Mouse (Mus musculus): ENCODE results near the gene Cuta. TPM values are rescaled to one million over a fixed set of nuclear protein-coding genes. Genes with fewer than 3 reads are reported as not detected.

Cuta gene
- polyA plus RNA-seq, 1 experiment from 2014 or later = 134 TPM

- Histone ChIP-seq H3K27me3 (ENCODE audit: control insufficient read depth, insufficient read depth, low read length) (no peaks in the 10 kb centered on the region), H3K36me3 (ENCODE audit: control insufficient read depth, insufficient read depth, low read length) (peaks cover 44% of the 10 kb centered on the region), H3K4me1 (ENCODE audit: control insufficient read depth, insufficient read depth, low read length) (peaks cover 5% of the 10 kb centered on the region; the same call in 1 of the 2 replicates), H3K9ac (ENCODE audit: low read depth, low read length) (no peak overlapping the region), H3K9me3 (replicated peaks; ENCODE audit: control insufficient read depth, low read length) (no peaks in the 10 kb centered on the region), H3K4me3 (ENCODE audit: low read depth, low read length) (no peak overlapping the region), H3K27ac (ENCODE audit: low read depth, low read length) (no peak overlapping the region), H3K4me2 (no peak overlapping the region)
- ATAC-seq (replicated peaks; ENCODE audit: insufficient number of reproducible peaks, low FRiP score, low TSS enrichment) = no peak
- WGBS (ENCODE audit: insufficient replicate concordance) = 86% methylated on average over 21 of the region's 21 CpGs
These were observed 22.3 kb upstream of the Cuta start for GRCm38 (mm10) chr17:26961572-26962240.

- no peaks in the 10 kb centered on the region for H3K9me3 ChIP-seq (replicated peaks; ENCODE audit: control insufficient read depth, low read length)
These were observed 20.4 kb upstream of the Cuta start for GRCm38 (mm10) chr17:26959815-26960214.

GRCm38 (mm10) chr17:26958880-26959279 lies 19.5 kb upstream of the Cuta start:
- no peak overlapping the region for H3K9ac ChIP-seq (ENCODE audit: low read depth, low read length)
- H3K4me3 ChIP-seq (ENCODE audit: low read depth, low read length) = no peak overlapping the region
- peaks cover 20% of the 10 kb centered on the region for H3K4me1 ChIP-seq (ENCODE audit: control insufficient read depth, insufficient read depth, low read length)
- no peak for ATAC-seq (replicated peaks; ENCODE audit: insufficient number of reproducible peaks, low FRiP score, low TSS enrichment)
- 41% methylated on average over 4 of the region's 5 CpGs for WGBS (ENCODE audit: insufficient replicate concordance)
- H3K27me3 ChIP-seq (ENCODE audit: control insufficient read depth, insufficient read depth, low read length) = no peaks in the 10 kb centered on the region
- no peak overlapping the region for H3K4me2 ChIP-seq
- H3K36me3 ChIP-seq (ENCODE audit: control insufficient read depth, insufficient read depth, low read length) = peaks cover 43% of the 10 kb centered on the region
- H3K9me3 ChIP-seq (replicated peaks; ENCODE audit: control insufficient read depth, low read length) = no peaks in the 10 kb centered on the region
- no peak overlapping the region for H3K27ac ChIP-seq (ENCODE audit: low read depth, low read length)

More at GRCm38 (mm10) chr17:26959815-26960214, 20.4 kb upstream of the Cuta start:
- ATAC-seq (replicated peaks; ENCODE audit: insufficient number of reproducible peaks, low FRiP score, low TSS enrichment) = no peak
- no peak overlapping the region for H3K4me2 ChIP-seq
- peaks cover 14% of the 10 kb centered on the region for H3K4me1 ChIP-seq (ENCODE audit: control insufficient read depth, insufficient read depth, low read length)
- H3K27ac ChIP-seq (ENCODE audit: low read depth, low read length) = no peak overlapping the region
- H3K9ac ChIP-seq (ENCODE audit: low read depth, low read length) = no peak overlapping the region
- H3K27me3 ChIP-seq (ENCODE audit: control insufficient read depth, insufficient read depth, low read length) = no peaks in the 10 kb centered on the region
- no peak overlapping the region for H3K4me3 ChIP-seq (ENCODE audit: low read depth, low read length)
- 83% methylated on average over 4 of the region's 4 CpGs for WGBS (ENCODE audit: insufficient replicate concordance)
- H3K36me3 ChIP-seq (ENCODE audit: control insufficient read depth, insufficient read depth, low read length) = peaks cover 48% of the 10 kb centered on the region

GRCm38 (mm10) chr17:26957872-26958271 lies 18.5 kb upstream of the Cuta start:
- H3K4me2 ChIP-seq = no peak overlapping the region

GRCm38 (mm10) chr17:26956895-26957294 lies 17.5 kb upstream of the Cuta start:
- Histone ChIP-seq H3K4me2 (0 out of 2 replicates have a peak overlapping the region, but pooled peaks have one; percentile 22), H3K4me1 (ENCODE audit: control insufficient read depth, insufficient read depth, low read length) (peaks cover 36% of the 10 kb centered on the region), H3K36me3 (ENCODE audit: control insufficient read depth, insufficient read depth, low read length) (peaks cover 39% of the 10 kb centered on the region), H3K9me3 (replicated peaks; ENCODE audit: control insufficient read depth, low read length) (no peaks in the 10 kb centered on the region), H3K27me3 (ENCODE audit: control insufficient read depth, insufficient read depth, low read length) (0 out of 2 replicates have a peak, but pooled peaks cover 6% of the 10 kb centered on the region), H3K27ac (ENCODE audit: low read depth, low read length) (no peak overlapping the region), H3K4me3 (ENCODE audit: low read depth, low read length) (no peak overlapping the region), H3K9ac (ENCODE audit: low read depth, low read length) (no peak overlapping the region)
- 62% methylated on average over 18 of the region's 18 CpGs for WGBS (ENCODE audit: insufficient replicate concordance)
- ATAC-seq (replicated peaks; ENCODE audit: insufficient number of reproducible peaks, low FRiP score, low TSS enrichment) = no peak

More at GRCm38 (mm10) chr17:26957872-26958271, 18.5 kb upstream of the Cuta start:
- WGBS (ENCODE audit: insufficient replicate concordance) = 95% methylated on average over 5 of the region's 5 CpGs
- H3K9me3 ChIP-seq (replicated peaks; ENCODE audit: control insufficient read depth, low read length) = no peaks in the 10 kb centered on the region
- H3K9ac ChIP-seq (ENCODE audit: low read depth, low read length) = no peak overlapping the region
- peaks cover 42% of the 10 kb centered on the region for H3K36me3 ChIP-seq (ENCODE audit: control insufficient read depth, insufficient read depth, low read length)
- no peak overlapping the region for H3K27ac ChIP-seq (ENCODE audit: low read depth, low read length)
- H3K27me3 ChIP-seq (ENCODE audit: control insufficient read depth, insufficient read depth, low read length) = no peaks in the 10 kb centered on the region
- no peak for ATAC-seq (replicated peaks; ENCODE audit: insufficient number of reproducible peaks, low FRiP score, low TSS enrichment)
- peaks cover 26% of the 10 kb centered on the region for H3K4me1 ChIP-seq (ENCODE audit: control insufficient read depth, insufficient read depth, low read length)
- H3K4me3 ChIP-seq (ENCODE audit: low read depth, low read length) = no peak overlapping the region

- no peak overlapping the region for H3K4me2 ChIP-seq
- ATAC-seq (replicated peaks; ENCODE audit: insufficient number of reproducible peaks, low FRiP score, low TSS enrichment) = no peak
- no peak overlapping the region for H3K9ac ChIP-seq (ENCODE audit: low read depth, low read length)
- H3K9me3 ChIP-seq (replicated peaks; ENCODE audit: control insufficient read depth, low read length) = no peaks in the 10 kb centered on the region
- H3K27ac ChIP-seq (ENCODE audit: low read depth, low read length) = no peak overlapping the region
- no peak overlapping the region for H3K4me3 ChIP-seq (ENCODE audit: low read depth, low read length)
- peaks cover 36% of the 10 kb centered on the region for H3K36me3 ChIP-seq (ENCODE audit: control insufficient read depth, insufficient read depth, low read length)
- 0 out of 2 replicates have a peak, but pooled peaks cover 6% of the 10 kb centered on the region for H3K27me3 ChIP-seq (ENCODE audit: control insufficient read depth, insufficient read depth, low read length)
- peaks cover 42% of the 10 kb centered on the region for H3K4me1 ChIP-seq (ENCODE audit: control insufficient read depth, insufficient read depth, low read length)
- WGBS (ENCODE audit: insufficient replicate concordance) = 71% methylated on average over 5 of the region's 5 CpGs
These were observed 16.9 kb upstream of the Cuta start for GRCm38 (mm10) chr17:26956309-26956708.

GRCm38 (mm10) chr17:26953726-26954125 lies 14.4 kb upstream of the Cuta start:
- H3K9me3 ChIP-seq (replicated peaks; ENCODE audit: control insufficient read depth, low read length) = no peaks in the 10 kb centered on the region
- peaks cover 17% of the 10 kb centered on the region for H3K36me3 ChIP-seq (ENCODE audit: control insufficient read depth, insufficient read depth, low read length)
- H3K27ac ChIP-seq (ENCODE audit: low read depth, low read length) = peak overlapping the region; percentile 68
- H3K4me2 ChIP-seq = peak overlapping the region; percentile 69
- WGBS (ENCODE audit: insufficient replicate concordance) = 6% methylated on average over 11 of the region's 16 CpGs
- 0 out of 2 replicates have a peak, but pooled peaks cover 6% of the 10 kb centered on the region for H3K27me3 ChIP-seq (ENCODE audit: control insufficient read depth, insufficient read depth, low read length)
- no peak for ATAC-seq (replicated peaks; ENCODE audit: insufficient number of reproducible peaks, low FRiP score, low TSS enrichment)
- H3K9ac ChIP-seq (ENCODE audit: low read depth, low read length) = peak overlapping the region; percentile 2
- H3K4me3 ChIP-seq (ENCODE audit: low read depth, low read length) = peak overlapping the region; percentile 3; the same call in 1 of the 2 replicates
- H3K4me1 ChIP-seq (ENCODE audit: control insufficient read depth, insufficient read depth, low read length) = peaks cover 59% of the 10 kb centered on the region

- Histone ChIP-seq H3K9me3 (replicated peaks; ENCODE audit: control insufficient read depth, low read length) (no peaks in the 10 kb centered on the region), H3K27me3 (ENCODE audit: control insufficient read depth, insufficient read depth, low read length) (0 out of 2 replicates have a peak, but pooled peaks cover 6% of the 10 kb centered on the region), H3K4me1 (ENCODE audit: control insufficient read depth, insufficient read depth, low read length) (peaks cover 61% of the 10 kb centered on the region), H3K9ac (ENCODE audit: low read depth, low read length) (peak overlapping the region; percentile 65), H3K4me2 (peak overlapping the region; percentile 69), H3K4me3 (ENCODE audit: low read depth, low read length) (no peak overlapping the region), H3K36me3 (ENCODE audit: control insufficient read depth, insufficient read depth, low read length) (peaks cover 17% of the 10 kb centered on the region), H3K27ac (ENCODE audit: low read depth, low read length) (peak overlapping the region; percentile 68)
- no peak for ATAC-seq (replicated peaks; ENCODE audit: insufficient number of reproducible peaks, low FRiP score, low TSS enrichment)
- 26% methylated on average over 6 of the region's 6 CpGs for WGBS (ENCODE audit: insufficient replicate concordance)
These were observed 13.8 kb upstream of the Cuta start for GRCm38 (mm10) chr17:26953201-26953600.
